Mouse (Mus musculus) frontal cortex, postnatal 10 days (tissue): Measurements from ENCODE around the gene Klk1b3.
"Not testable (repeated sequence)": the region's sequence is repeated elsewhere in the genome, so short reads cannot be mapped to it uniquely, and the experiment has no call there.

Experiments used
- DNase-seq, 2 experiments: peaks; one replicate each; pipeline ENCODE4 v3.0.0; 2022; ENCODE audit warnings: low spot score in 2 of 2, mixed read lengths in 1 of 2

Gene Klk1b3

DNA sequence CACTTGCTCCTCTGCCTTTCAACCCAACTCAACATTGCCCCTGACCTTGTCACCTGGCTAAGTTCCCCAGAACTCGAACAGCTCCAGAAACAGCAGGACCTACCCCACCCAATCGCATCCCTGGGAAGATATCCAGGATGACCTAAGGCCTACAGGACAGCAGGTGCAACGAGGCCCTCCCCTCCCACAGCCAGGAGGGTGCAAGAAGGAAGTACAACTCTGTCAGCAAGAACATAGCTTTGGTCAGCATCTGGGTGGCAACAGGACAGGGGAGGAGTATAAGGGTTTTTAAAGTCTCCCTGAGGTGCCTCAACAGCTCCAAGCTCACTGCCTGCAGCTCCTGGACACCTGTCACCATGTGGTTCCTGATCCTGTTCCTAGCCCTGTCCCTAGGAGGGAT is at the start of gene Klk1b3:
Gene Klk1b3, plus strand, starts transcription at position 301 of the 400 bp plus-strand sequence.
- DNase-seq: no peak

DNA sequence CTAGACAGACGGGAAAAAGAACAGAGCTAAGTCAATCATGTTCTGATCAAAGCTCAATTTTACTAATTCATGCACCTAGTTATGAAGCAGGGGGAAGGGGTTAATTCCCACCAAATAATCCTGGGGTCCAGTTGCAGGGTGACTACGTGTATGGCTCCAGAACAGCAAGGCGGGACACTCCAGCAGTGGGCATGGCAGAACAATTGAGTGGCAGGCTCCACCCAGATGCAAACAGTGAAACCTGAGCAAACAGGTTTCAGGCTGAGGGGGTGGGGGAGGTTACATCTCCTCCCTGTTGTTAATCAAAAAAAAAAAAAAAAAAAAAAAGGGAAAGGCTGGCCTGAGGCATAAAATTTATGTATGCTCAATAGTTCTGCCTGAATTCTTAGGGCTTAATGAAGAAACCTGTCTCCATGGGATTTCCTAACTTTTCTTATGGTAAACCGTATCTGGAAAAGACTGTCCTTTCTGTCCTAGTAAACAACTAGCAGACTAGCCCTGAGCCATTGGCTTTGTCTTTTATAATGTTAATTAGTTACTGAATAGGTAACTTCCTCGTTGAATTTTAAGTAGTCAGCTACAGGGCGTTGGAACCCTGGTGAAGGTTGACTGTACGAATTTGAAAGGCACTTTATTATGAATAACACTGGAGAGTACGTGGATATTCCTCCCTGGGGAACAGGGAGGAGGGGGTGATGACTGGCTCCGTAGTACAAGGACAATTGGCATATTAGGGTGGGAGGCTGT is 18.5 kb upstream of the Klk1b3 start:
- DNase-seq: no peak

DNA sequence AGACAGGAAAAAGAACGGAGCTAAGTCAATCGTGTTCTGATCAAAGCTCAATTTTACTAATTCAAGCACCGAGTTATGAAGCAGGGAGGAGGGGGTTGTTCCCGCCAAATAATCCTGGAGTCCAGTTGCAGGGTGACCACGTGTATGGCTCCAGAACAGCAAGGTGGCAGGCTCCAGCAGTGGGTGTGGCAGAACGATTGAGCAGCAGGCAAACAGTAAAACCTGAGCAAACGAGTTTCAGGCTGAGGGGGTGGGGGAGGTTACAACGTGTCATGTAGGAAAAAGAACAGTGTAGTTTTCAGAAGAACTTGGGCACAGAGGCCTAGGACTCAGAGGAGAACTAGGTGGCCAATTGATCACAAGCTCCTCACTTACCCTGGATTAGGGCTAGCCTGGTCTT is 11.5 kb upstream of the Klk1b3 start:
- not testable (repeated sequence) for DNase-seq

DNA sequence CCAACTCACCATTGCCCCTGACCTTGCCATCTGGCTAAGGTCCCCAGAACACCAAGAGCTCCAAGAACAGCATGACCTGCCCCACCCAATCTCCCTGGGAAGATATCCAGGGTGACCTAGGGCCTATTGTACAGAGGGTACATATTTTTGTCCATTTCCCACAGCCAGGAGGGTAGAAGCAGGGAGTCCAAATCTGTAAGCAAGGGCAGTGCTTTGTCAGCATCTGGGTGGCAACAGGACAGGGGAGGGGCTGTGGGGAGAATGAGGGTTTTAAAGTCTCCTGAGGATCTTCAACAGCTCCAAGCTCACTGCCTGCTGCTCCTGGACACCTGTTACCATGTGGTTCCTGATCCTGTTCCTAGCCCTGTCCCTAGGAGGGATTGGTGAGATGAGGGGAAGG is 10.1 kb upstream of the Klk1b3 start, which contains the start of gene Klk1b24:
Gene Klk1b24, plus strand, starts transcription at position 301 of the 400 bp plus-strand sequence.
- not testable (repeated sequence) for DNase-seq

DNA sequence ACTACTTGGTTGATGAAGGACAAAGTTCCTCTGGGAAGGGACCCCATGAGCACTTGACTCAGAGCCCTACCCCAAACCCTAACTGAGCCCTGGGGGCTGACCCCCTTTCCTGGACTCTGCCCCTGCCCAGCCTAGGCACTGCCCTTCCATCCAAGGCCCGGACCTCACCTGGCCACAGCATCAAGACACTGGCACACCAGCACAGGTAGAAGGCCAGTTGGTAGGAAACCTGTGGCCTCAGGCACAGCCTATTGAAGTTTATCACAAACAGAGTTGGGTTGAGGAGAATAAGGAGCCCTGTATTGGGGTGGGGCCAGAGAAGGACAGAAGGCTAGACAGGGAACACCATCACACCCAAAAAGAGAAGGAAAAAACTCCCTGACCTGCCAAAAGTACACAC is 4.5 kb upstream of the Klk1b3 start:
- not testable (repeated sequence) for DNase-seq

DNA sequence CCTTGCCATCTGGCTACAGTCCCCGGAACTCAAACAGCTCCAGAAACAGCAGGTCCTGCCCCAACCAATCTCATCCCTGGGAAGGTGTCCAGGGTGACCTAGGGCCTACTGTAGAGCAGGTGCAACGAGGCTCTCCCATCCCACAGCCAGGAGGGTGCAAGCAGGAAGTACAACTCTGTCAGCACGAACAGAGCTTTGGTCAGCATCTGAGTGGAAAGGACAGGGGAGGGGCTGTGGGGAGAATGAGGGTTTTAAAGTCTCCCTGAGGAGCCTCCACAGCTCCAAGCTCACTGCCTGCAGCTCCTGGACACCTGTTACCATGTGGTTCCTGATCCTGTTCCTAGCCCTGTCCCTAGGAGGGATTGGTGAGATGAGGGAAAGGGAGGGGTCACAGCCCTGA is 9.1 kb downstream of the Klk1b3 start, which contains the start of gene Klk1b4:
Gene Klk1b4, plus strand, starts transcription at position 301 of the 400 bp plus-strand sequence.
- DNase-seq: not testable (repeated sequence)

DNA sequence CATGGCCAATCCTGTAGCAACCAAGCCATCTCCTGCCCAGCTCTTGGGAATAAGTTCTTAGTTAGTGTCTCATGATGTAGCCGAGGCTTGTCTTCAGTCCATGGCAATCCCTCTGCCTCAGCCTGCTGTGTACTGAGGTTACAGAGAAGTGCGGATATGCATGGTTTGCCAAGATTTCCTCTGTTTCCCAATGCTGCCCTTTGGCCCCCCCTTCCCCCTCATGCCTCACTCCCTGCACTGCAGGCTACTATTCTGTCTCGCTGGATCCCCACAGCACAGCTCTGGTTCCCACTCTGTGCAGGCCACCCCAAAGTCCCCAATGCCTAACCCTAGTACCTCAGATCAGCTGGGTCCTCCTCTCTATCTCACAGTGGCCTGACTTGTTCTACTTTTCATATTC is 10.3 kb downstream of the Klk1b3 start:
- no peak for DNase-seq

DNA sequence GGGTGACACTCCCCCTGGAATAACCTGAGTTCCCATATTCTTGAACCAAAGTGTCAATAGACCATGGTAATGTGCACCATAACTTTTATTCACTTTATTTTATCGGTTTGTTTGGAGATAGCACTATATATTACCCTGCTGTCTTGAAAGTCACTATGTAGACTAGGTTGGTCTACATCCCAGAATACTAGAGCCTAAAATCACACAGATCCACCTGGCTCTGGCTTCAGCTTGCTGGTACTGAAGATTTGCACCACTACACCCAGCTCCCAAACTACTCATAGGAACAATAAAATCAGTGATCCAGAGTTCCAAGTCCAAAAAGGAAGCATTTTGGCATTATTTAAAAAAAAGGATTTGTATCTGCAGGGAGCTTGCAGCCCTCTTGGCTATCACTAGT is 17.7 kb downstream of the Klk1b3 start, which contains the start of gene Klk1b5:
Gene Klk1b5, plus strand, starts transcription at position 301 of the 400 bp plus-strand sequence.
- DNase-seq: no peak

DNA sequence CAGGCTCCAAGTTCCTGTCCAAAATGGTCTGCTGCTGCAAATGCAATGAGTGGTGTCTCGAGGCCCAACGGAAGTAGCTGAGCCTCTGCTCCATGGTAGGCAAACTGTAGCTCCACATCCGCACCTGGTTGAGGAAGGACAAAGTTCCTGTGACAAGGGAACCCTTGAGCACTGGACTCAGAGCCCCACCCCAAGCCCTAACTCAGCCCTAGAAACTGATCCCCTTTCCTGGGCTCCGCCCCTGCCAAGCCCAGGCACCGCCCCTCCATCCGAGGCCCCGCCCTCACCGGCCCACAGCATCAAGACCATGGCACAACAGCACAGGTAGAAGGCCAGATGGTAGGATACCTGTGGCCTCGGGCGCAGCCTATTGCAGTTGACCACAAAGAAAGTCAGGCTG is 23.6 kb downstream of the Klk1b3 start:
- not testable (repeated sequence) for DNase-seq

DNA sequence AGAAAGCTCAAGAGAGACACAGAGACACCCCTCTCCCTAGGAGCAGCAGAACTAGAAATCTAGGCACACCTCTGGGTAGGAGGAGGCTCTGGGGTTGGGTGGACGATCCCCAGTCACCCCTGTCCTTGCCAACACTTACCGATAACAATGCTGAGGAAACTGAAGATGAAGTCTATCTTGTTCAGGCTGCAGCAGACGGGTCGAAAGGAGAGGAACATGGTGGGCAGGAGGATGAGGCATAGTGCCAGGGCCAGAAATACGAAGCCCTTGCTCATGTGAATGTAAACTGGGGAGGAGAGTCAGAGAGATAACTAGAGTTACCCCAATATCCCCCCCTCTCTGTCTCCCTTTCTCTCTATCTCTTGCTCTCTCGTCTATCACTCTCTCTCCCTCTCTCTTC is 24.3 kb downstream of the Klk1b3 start:
- DNase-seq: not testable (repeated sequence)

DNA sequence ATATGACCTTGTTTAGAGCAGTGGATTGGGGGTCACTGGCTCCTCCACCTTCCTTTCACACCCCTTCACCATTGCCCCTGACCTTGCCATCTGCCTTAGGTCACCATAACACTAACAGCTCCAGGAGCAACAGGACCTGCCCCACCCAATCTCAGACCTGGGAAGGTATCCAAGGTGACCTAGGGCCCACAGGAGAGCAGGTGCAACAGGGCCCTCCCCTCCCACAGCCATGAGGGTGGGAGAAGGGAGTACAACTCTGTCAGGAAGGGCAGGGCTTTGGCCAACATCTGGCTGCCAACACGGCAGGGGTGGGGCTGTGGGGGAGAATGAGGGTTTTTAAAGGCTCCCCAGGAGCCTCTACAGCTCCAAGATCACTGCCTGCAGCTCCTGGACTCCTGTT is 27.1 kb downstream of the Klk1b3 start, which contains the start of gene Klk1:
Gene Klk1, plus strand, starts transcription at position 285 of the 400 bp plus-strand sequence.
- DNase-seq: no peak

DNA sequence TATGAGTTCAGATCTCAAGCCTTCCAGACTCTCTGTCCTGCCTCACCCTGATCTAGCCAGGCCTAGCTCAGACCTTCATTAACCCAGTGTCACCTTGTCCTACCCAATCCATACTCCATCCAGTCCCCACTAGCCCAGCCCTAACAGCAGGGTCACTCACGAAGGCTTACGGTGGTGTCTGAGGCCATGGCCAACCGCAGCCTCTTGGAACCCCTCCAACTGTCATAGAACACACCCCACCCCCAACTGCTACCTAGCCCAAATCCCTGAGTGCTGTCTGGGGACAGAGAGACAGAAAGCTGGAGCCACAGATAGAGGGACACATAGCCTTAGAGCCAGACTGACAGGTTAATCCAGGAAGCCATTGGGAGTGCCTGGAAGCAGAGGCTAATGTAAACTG is 37.9 kb downstream of the Klk1b3 start, which contains the start of gene Gm36864:
Gene Gm36864, plus strand, starts transcription at position 269 of the 400 bp plus-strand sequence.
- DNase-seq: no peak

DNA sequence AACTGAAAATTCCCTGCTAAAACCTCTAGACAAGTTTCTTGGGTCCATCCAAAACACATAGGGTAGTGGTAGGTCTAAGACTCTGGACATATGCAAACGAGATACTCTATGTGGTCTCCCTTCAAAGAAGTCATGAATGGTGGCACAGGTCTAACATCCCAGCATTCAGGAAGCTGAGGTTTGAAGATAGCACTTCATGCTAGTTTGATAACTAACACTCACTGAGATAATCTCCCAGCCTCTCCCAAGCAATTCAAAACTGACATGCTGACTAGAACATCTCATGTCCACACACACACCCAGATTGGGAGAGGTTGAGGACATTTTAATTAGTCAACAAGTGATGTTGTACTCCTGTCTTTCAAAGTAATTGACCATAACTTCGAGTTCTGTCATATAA is 41.9 kb downstream of the Klk1b3 start:
- DNase-seq: no peak

DNA sequence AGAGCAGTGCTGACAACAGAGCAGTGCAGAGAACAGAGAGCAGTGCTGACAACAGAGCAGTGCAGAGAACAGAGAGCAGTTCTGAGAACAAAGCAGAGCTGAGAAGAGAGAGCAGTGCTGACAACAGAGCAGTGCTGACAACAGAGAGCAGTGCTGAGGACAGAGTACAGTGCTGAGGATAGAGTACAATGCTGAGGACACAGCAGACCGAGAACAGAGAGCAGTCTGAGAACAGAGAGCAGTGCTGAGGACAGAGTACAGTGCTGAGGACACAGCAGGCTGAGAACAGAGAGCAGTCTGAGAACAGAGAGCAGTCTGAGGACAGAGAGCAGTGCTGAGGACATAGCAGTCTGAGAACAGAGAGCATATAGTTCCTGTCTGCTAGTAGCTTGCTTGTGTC is 42.7 kb downstream of the Klk1b3 start:
- no peak for DNase-seq

DNA sequence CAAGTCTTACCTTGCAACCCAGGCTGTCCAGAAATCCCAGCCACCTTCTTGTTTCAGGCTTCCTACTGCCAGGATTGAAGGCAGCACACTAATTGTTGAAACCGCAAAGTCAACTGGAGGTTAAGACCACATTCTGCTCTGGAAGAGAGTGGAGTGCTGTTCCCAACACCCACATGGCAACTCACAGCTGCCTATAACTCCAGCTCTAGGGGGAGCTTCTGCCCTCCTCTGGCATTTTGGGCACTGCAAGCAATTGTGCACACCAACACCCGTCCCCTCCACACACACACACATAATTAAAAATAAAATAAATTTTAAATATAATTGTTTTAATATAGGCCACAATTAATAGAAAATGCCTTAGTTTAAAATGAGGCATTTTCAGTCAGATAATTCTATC is 43.2 kb downstream of the Klk1b3 start:
- DNase-seq: no peak

DNA sequence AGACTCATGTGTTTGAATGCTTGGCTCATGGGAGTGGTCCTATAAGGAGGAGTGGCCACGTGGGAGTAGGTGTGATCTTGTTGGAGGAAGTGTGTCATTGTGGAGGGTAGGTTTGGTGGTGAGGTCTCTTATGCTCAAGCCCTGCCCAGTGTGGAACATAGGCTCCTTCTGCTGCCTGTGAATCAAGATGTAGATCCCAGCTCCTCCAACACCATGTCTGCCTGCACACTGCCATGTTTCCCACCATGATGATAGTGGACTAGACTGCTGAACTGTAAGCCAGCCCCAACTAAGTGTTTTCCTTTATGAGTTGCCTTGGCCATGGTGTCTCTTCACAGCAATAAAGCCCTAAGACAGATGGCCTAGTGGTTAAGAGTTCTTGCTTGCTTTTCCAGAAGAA is 46.1 kb downstream of the Klk1b3 start:
- DNase-seq: no peak

DNA sequence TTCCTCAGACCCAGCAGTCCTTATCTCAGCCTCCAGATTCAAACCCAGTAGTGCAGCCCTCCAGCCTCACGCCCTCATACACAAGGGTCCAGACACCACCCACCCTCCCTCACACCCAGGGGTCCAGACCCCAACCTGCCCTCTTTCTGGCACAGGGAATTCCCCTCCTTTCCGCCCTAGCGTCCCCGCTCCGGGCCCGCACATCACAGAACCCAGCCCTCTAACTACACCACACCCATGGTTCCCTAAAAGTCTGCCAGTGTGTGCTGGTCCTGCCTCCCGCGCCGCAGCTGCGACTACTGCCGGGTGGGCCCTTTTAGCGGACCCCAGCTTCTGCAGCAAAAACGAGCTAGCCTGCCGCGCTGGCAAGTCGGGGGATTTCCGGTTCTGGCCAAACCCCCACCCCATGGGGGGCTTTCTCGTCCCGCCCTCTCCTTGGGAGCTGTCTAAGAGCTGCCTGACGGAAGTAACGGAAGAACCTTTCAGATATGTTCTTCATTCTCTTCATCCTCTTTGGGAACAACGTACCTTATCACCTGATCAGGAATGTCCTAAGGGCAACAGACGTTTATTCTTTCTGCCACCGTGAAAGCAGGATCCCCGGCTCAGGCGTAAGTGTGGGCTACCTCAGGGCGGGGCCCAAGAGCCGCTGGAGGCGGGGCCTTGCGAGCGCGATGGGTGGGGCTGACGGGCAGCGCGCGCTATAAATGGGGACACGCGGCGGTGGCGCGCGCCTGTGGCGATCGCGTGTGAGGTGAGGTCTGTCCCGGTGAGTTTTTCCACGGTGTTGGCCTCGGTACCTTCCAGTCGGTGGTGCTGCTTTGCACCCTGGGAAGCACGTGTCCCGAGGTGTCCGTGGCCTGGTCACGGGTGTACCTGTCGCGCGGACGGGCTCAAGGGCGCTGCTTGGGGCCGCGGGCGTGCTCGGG is 48.3 kb downstream of the Klk1b3 start, which contains the start of the genes 1700028J19Rik and 2410002F23Rik:
Gene 1700028J19Rik, minus strand, starts transcription at position 641 of the 929 bp plus-strand sequence.
Gene 2410002F23Rik, plus strand, starts transcription at position 668 of the 929 bp plus-strand sequence.
- peak; percentile 87 to 93 for DNase-seq

DNA sequence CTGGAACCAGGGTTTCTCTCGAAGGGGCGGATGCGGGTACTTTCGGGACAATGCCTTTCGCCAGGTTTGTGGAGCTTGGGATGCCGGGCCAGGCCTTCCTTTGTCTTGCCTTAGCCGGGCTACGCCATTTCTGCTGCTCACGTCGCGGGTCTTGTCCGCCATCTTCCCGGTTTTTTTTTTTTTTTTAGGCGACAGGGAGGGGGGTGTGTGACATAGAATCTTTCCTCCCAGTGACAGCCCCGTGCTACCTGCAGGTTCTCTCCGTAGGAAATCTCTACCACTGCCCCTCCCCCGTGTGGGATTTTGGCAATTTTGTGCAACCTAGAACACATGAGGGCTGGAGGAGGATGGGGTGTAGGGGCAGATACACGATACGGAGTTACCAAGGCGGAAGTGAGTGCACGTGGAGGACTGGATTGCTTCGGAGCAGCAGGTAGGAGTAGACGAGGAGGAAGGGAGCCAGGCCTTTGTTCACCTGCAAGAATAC is 49.0 kb downstream of the Klk1b3 start:
- peak; percentile 71 to 76 for DNase-seq

DNA sequence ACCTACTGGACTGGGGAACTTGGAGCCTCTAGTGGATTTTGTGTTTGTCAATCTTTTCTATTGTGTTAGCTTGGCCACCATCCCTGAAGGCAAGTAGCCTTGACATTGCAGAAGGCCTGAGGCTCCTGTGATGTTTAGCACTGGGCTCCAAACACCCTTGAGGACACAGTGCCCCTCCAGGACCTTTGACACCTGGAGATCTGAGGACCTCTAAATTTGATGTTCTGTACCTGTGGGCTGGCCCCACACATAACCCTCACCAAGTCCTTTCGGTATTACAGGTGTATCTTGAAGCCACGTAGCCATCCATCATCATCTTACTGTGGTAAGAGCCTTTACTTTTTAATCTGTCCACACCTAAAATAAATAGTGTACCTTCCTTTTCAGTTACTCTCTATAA is 50.0 kb downstream of the Klk1b3 start:
- DNase-seq: no peak

DNA sequence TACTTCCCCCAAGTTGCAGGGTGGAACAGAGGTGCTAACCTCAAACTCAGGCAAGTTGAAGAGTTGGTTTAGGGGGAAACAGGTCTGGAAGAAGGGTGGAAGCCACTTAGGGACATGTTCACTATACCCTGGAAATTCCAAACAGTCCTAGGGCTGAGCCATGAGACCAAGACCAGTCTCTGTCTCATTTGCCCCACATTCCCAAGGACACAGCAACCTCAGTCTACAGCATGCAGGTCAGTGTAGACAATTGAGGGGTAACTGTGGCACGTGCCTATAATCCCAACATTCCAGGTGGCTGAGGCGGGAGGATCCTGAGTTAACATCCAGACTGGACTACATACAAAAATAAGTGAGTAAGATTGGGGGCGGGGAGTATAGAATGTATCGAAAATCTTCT is 51.3 kb downstream of the Klk1b3 start:
- no peak for DNase-seq

DNA sequence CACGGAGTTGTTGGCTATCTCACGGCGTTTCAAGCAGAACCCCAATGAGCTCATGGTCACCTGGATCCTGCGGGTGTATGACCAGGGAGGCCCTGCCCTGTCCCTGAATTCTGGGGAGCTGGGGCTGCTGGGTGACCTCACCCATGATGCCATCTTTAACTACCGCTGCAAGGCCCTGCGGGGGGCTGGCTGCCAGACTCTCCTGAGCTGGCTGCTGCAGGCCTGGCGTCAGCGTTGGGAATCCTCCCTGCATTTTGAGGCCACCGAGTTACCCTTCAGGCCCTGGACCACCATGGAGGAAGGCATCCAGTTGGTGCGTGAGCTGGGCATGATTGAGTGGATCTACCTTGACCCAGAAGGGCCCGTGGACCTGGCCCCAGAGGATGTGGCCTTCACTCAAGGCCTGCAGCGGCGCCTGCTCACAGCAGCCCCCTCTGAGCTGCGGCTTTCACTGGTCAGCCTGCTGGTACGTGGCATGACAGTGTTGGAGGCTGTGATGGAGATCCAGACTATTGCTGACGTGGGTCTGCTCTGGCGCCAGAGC is 52.8 kb downstream of the Klk1b3 start:
- DNase-seq: not testable (repeated sequence)
